Mouse (Mus musculus) gastrocnemius, postnatal 4 days (tissue): Measurements from ENCODE around the gene Slc7a15. TPM values are rescaled to one million over a fixed set of nuclear protein-coding genes. Genes with fewer than 3 reads are reported as not detected.
A peak's percentile ranks its signal among the peaks of the same experiment; 100 is the strongest.

Experiments used
- DNase-seq, 2 experiments: peaks; one replicate each; pipeline ENCODE4 v3.0.0; 2021 to 2022; ENCODE audit warnings: low spot score in 2 of 2, mixed read lengths in 2 of 2
- total RNA-seq, 2 experiments: library from RNA; stranded (reverse); gene quantifications; 2 replicates each; pipeline ENCODE4 v1.2.3; 2021

The Slc7a15 gene
- total RNA-seq, 2 experiments from 2014 or later: not detected

DNA sequence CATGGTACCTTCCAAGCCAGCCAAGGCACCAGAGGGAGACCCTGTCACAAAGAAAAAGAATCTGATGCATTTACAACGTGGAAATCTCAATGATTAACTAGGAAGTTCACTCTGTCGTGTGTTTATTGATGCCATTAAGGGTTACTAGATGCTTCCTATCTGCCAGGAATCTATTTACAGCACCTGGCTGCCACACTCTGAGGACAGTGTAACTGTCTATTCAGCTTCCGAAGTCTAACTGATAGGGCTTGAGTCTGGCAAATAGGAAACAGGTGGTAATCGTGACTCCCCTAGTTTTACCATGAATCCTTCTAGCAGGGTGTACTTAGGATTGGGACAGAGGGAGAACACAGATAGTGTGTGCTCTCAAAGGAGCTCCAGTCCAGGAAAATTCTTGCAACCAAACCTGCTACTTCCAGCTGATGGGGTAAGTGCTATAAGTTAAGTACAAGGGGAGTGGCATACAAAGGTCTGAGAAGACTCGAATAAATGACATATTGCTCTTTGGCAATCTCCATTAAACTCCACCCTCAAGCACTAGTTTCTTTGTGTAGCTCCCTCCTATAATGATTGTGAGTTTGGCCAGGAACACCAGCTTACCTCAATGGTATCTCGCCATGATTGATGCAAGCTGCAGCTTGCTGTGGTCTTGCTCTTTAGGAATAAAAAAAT lies 88.4 kb downstream of the Slc7a15 start:
- no peak for DNase-seq

DNA sequence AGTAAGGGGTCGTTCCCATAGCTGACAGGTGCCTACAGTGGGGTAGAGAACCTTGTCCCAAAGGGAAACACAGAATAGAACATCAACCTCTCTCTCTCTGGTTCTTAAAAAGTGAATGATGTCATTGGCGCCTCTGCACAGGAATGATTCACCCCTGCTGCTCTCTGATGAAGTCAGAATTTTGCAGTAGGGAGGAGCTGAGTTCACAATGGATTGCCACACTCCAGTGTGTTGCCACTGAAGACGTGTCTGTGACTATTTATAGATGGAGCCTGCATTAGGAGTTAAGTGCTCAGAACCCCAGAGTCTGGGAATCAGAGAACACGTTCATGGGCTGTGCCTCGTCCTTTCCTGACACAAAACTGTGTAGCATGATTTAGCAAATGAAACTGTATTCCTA lies 89.2 kb downstream of the Slc7a15 start:
- no peak for DNase-seq

DNA sequence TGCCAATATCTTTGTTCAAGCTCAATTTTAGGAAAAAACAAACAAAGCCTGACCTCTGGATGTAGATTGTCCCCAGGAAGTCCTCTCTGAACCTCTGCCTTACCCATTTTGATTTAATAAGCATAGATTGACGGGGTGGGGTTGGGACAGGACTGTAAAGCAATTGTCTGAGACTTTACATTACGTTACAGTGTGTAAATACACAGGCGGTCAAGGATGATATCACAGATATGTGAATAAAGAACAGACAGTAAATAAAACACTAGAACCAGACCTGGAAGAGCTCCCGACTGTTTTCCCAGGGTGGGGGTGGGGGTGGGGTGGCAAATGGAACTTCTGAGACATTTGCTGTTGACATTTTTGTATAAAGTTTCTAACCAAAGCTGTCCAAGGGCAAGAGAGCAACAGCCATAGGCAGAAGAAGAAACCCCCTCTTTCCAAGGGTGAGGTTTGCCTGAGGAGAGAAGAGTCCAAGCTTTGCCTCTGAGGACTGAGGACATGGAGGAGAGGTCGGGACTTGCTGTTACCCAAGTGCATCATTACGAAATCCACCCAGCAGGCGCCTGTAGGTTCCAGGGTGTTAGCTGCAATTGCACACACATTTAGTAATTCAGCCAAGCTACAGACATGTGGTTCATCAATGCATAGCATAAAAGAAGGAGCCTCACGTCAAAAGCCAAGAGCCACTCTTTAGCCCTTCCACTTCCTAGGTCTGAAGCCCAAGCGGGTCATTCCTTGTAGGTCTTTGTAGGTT lies 91.7 kb downstream of the Slc7a15 start:
- DNase-seq: no peak

DNA sequence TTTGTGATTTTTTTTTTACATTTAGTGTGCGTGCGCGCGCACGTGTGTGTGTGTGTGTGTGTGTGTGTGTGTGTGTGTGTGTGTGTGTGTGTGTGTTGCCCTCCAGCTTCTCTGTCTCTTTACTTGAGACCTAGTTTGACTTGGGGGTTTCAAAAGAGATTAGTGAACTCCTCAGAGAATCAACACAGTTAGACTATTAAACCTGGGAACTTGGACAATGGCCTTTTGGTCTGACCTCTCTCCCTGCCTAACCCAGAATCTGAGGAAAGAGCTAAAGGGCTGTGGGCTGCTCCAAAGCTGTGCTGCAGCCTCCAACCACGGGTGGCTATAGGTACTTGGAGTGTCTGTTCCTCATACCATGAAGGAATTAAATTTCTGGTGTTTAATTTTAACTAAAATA lies 94.7 kb downstream of the Slc7a15 start:
- DNase-seq: no peak

DNA sequence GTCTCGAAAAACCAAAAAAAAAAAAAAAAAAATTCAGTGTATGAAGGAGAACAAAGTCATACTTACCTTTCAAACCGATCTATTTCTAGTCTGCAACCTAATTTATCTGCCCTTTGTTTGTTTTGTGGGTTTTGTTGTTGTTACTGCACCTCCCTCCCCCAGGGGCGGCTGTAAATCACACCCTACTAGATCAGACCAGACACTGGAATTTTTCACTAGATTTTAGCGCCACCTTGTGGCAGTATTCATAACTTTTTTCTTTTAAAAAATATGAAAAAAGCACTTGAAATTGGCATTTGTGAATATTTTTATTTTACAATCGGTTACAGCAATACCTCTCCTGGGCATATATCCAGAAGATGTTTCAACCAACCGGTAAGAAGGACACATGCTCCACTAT lies 96.3 kb downstream of the Slc7a15 start:
- DNase-seq: peak; percentile 31 to 46

DNA sequence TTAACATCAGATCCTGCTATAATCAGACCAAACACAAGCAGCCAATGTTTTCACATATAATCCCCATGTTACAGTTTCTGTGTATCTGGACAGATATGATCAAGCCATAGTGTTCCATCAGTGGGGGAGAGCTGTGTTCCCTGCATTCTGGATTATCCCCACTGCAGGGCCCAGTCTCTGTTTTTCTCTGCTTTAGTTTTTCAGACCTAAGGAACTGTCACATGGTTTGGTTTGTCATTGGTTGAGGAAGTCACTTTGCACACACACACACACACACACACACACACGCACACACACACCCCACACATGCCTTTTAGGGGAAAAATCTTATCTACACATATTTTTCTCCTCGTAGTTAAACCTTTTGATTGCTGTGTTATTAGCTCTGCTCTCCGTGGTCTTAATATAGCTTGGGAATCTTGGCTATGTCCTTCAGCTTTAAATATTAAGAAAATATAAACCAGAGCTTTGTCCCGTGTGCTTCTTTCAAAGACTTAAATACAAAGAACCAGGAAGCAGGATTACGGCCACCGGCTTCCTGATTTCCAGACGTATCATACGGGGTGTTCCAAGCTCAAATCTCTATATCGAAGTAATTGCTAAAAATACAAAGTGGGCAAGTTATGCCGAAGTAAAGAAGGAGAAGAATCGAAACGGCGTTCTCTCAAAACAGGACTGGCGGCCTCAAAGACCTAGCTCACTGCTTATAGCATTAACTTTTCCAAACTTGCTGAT lies 97.1 kb downstream of the Slc7a15 start:
- no peak for DNase-seq

DNA sequence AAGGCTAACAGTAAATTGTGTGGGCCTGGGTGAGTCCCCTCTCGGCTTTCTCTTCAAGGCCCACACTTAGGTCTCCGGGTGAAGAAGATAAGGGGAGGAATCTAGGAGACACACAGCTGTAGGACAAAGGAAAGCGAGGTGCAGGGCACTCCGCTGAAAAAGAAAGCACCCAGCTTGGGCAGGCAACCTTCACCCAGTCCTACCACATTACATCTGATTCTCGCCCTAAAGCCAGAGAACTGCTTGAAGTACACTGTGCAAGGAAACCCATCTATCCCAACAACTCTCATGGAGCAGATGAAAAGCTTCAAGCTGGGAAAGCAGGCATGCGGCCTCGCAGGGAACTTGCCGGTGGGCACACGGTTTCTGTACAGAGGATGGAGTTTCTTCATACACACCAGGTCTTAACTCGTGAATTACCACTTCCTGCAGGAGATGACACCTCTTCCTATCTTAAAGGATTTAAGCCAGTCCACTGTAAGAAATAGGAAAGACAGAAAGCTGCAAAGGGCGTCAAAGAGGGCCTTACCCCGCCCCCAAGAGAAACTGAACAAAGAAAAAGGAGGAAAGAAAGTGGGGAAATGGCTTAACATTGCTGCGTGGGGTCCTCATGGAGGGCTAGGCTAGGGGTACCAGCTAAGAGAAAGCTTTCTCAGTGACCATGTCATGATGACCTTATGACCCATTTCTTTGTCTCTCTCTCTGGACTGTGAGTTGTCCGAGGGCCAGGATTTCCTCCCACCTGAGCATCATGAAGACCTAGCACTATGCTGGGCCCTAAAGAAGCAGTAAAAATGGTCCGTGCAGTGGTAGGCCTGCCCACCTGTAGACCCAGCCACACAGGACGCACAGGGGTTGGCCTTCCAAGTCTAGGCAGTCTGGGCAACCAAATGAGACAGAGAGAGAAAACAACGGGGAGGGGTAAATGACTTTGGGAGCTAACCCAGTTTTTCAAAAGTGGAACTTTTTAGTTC lies 98.0 kb downstream of the Slc7a15 start:
- no peak for DNase-seq

DNA sequence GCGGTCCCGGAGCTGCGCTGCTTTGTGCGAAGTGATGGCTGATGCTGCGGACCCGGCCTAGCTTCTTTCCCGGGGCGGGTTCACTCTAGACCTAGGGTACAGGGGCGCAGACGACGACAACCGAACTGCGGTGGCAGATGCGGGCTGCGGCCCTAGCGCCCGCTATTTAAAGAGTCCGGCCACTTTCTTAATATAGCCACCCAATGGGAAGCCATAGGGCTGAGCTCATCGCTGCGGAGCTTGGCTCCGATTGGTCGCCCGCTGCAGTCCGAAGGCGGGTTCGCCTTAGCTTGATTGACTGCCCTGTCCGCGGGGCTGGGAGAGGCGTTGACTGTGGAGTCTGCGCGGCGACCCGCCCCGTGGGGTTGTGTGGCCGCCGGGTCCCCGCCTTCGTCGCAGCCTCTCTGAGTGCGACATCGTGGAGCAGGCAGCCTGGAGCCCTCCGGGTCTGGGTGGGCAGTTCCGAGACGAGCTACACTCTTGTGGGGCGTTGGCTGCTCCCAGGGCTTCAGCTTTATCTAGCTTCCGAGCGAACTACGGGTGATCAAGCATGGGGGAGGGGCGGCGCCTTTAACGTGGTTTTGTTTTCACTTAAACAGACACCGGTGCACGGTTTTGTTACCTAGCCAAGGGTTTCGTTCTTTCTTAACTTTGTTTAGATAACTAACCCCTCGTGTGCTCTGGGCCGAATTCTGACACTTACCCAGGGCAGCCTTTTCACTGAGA lies 98.8 kb downstream of the Slc7a15 start, which contains the start of gene Rhob:
Gene Rhob (minus strand): TSS at position 139 of the 726 bp plus-strand sequence.
- peak; percentile 91 to 95 for DNase-seq

DNA sequence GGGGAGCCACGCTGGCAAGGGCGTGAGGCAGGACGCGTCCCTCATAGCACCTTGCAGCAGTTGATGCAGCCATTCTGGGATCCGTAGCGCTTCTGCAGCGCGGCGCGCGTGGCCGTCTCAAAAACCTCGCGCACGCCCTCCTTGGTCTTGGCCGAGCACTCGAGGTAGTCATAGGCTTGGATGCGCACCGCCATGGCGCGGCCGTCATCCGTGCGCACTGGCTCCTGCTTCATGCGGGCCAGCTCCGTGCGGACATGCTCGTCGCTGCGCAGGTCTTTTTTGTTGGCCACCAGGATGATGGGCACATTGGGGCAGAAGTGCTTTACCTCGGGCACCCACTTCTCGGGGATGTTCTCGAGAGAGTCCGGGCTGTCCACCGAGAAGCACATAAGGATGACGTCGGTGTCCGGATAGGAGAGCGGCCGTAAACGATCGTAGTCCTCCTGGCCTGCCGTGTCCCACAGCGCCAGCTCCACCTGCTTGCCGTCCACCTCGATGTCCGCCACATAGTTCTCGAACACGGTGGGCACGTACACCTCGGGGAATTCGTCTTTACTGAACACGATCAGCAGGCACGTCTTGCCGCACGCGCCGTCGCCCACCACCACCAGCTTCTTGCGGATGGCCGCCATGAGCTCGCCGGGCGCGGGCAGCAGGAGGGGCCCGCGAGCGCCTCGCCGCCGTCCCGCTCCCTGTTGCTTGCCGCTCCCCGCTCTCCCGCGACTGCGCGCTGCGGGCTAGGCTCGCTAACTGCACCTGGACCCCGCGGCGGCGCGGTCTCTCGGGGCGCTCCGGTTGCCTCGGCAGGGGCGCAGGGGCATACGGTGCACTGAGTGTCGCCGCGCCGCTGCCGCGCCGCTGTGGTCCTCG lies 99.6 kb downstream of the Slc7a15 start:
- DNase-seq: peak; percentile 42 to 70

DNA sequence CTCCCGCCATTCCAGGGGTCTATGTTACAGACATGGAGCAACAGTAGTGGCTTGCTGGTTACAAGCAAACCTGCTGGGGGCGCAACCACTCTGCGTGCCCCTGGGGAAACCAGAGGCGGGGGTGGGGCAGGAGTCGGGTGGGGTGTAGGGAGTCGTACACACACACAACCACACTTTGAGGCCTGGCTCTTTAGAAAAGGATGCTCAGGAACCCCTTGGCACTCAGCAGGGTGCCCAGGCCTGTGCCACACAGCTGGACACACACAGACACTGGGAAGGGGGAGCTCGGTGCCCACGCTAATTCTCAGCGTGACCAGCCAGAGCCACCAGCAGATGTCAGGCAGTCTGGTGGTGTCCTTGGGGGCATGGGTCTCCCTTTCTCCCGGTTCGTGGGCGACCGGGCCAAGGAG lies 100.3 kb downstream of the Slc7a15 start:
- no peak for DNase-seq

DNA sequence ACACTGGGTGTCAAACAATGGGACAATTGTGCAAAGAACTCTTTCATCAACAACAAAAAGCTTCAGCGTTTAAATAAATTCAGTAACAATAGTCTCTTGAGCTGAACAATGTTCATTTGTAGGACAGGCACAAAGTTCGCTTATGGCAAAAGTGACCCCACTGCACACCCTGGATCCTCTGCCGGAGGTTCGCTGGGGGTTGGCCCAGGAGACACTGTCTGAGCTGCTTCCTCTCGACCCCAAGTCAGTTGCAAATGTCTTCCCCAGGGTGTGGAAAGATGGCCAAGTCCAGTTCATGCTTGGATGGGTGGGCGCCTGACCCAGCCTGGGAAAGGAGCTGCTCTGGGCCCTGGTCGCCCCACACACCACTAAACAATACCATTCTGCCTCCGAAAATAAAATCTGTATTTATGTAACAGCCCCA lies 100.7 kb downstream of the Slc7a15 start:
- DNase-seq: peak in 1 of 2 experiments; percentile 24

DNA sequence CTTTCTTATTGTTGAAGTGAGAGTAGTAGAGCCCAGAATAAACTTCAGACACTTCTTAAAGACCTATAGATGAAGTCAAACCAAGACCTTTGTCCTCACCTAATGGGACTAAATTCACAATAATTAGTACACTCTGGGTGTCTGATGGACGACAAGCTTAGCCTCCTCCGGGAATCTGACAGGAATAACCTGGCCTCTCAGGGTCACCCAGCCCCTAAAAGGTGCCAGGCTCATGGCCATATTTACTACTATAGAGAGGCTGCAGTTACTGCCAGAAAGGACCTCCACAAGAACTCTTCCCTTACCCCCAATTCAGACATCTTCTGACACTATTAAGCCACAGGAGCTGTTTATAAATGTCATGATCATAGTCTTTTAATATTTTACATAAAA lies 101.6 kb downstream of the Slc7a15 start:
- DNase-seq: no peak

DNA sequence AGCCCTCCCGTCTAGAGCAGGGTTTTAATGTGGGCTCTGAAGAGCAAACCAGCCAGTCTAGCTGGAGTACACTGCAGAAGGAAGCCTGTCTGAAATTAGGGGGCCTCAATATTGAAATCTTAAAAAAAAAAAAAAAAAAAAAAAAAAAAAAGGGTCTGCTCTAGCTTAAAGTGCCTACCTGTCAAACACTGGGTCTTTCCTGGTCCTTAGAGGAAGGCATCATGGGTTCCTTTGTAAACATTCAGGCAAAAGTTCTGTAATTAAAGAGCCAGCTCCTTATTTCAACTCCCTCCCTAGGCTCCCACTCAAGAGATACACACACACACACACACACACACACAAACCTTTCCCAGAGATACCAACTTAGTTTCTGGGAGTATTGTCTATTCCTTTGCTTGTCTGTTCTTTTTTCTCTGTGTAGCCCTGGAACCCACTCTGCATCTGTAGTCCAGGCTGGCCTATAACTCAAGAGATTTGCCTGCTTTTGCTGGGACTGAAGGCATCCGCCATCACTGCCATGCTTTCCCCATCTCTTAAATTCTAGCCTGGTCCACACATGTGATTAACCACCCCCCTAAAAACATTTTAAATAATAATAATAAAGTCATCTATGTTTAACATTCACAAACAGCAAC lies 102.1 kb downstream of the Slc7a15 start:
- no peak for DNase-seq

DNA sequence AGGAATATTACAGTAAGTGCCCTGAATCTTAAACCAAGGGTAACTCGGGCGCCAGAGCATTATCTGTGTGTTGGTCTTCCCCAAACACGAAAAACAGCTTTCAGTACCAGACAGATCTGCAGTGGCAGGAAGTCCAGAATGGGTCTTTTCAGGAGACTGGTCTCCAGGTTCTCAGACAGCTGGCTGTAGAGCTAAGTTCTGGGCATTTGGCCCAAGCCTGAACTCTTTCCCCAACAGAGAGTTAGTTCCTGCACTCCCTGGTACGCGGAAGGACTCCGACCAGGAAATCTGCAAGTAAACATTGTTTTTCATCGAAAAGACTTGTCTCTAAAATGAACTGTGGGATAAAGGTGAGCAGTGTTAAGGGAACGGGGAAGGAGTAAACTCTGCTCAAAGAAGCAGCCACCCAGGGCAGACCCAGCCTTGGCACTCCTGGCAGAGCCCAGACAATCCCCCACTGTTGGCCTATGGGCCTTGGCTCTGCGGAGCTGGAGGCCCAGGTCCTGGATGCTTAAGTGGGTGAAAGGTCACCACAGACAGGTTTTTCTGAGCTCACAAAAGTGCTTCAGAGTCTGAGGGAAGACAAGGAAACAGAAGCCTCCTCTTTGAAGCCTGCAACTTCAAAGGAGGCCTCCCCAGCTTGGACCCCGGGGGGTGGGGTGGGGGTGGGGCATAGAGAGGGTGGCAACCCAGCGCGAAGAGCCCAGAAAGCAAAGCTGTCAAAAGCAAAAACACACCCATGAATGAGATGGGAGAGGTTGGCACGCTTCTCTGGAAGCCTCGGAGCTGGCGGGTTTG lies 102.8 kb downstream of the Slc7a15 start:
- peak in 1 of 2 experiments; percentile 61 for DNase-seq

DNA sequence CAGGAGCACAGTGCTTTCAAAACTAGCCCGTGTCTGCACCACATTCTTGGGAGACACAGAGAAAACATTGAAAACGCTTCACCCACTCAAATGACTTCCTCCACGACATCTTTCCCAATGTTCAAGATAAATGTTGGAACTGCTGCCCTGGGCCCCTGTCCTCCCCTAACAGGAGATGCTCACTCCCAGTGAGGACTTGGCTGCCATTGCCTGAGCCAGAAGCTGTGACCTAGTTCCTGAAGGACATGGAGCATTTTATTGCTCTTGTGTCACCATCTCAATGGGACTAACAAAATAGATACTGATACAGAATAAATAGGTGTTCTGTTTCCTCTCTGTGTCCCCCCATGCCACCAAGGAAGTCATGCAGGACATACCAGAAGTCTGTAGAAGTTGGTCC lies 104.2 kb downstream of the Slc7a15 start:
- DNase-seq: no peak

DNA sequence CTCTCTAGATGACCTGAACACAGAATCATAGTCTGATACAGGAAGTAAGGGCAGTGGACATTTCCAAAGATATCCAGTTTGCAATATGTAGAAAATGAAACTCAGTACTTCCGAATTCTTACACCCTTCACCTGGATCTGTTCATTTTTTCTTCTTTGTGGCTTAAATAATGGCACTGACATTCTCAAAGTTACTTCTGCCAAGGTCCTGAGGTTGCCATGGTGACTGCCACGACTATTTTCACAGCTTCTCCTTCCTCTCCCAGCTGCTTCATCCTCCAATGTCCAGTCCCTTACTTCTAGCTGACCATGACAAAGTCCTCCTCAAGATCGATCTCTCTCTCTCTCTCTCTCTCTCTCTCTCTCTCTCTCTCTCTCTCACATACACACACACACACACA lies 105.5 kb downstream of the Slc7a15 start:
- DNase-seq: no peak

DNA sequence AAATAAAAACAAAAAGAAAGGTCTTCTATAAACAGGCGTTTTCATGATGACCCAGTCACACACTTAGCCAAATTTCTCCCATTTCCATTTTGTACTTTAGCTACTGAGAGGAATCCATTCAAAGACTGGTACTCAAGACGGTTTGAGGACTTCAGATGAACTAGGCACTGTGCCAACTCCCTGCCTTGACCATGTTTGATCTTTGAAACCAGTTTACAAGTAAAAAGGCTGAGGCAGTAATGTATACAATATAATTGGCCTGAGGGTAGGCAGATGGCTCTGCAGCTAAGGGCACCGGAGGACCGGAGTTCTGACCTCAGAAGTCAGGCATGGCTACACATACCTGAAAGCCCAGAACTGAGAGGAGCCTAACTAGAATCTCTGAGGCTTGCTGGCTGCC lies 109.8 kb downstream of the Slc7a15 start:
- no peak for DNase-seq

DNA sequence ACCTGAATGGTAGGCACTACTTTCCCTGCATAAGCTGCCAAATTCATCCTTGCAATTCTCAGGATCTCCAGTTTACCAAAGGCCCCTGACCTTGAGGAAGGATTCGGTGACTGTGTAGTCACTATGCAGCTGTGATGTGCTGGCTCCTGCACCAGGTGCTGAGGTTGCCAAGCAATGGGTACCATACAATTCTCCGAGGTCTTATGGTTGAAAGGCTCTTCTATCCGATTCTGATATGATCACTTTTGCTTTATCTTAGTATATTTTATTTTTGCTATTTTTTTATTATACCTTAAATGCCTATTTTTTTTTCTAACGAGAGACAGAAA lies 110.2 kb downstream of the Slc7a15 start:
- DNase-seq: no peak
